Mouse (Mus musculus) MEL (cell line): Measurements from ENCODE around the gene Pglyrp2. TPM values are rescaled to one million over a fixed set of nuclear protein-coding genes. Genes with fewer than 3 reads are reported as not detected.

Experiments used
- DNase-seq: peaks from one replicate; pipeline ENCODE4 v3.0.0; 2011; ENCODE audit warnings: low read depth, low spot score
- H3K27ac ChIP-seq: 2 replicates; pipeline ENCODE4 v1.5.1; 2012; ENCODE audit warnings: low read depth, mild to moderate bottlenecking, control low read depth, low read length, moderate library complexity; ENCODE audit not compliant: control insufficient read depth
- H3K27me3 ChIP-seq, 2 experiments: fragments of 150-350 bp in 1 of 2; sonication (generic) in 1 of 2; 2 replicates each; pipeline ENCODE4 v1.6.1; 2012; ENCODE audit warnings: low read length in 2 of 2, mild to moderate bottlenecking in 2 of 2, improper control_type of control experiment in 1 of 2, moderate library complexity in 1 of 2; ENCODE audit not compliant: insufficient read depth in 2 of 2, control insufficient read depth in 1 of 2
- H3K36me3 ChIP-seq, 2 experiments: 2 replicates each; pipeline ENCODE4 v1.6.1; 2012 to 2014; ENCODE audit warnings: low read length in 2 of 2, improper control_type of control experiment in 1 of 2, inconsistent platforms in 1 of 2, mild to moderate bottlenecking in 1 of 2; ENCODE audit not compliant: insufficient read depth in 2 of 2, control insufficient read depth in 1 of 2
- H3K4me1 ChIP-seq, 2 experiments: fragments of 150-350 bp in 1 of 2; sonication (generic) in 1 of 2; 2 replicates each; pipeline ENCODE4 v1.6.1; 2012; ENCODE audit warnings: low read length in 2 of 2, improper control_type of control experiment in 1 of 2, mild to moderate bottlenecking in 1 of 2; ENCODE audit not compliant: insufficient read depth in 2 of 2, control insufficient read depth in 1 of 2
- H3K4me3 ChIP-seq, 2 experiments: fragments of 150-350 bp in 1 of 2; sonication (generic) in 1 of 2; 2 replicates each; pipeline ENCODE4 v1.5.1; 2012; ENCODE audit warnings: low read depth in 2 of 2, low read length in 2 of 2, mild to moderate bottlenecking in 2 of 2, moderate library complexity in 2 of 2, control low read depth in 1 of 2, improper control_type of control experiment in 1 of 2; ENCODE audit not compliant: control insufficient read depth in 1 of 2, insufficient read depth in 1 of 2
- H3K79me2 ChIP-seq: 2 replicates; pipeline ENCODE4 v1.6.1; 2012; ENCODE audit warnings: mild to moderate bottlenecking, low read length, moderate library complexity; ENCODE audit not compliant: control insufficient read depth, poor library complexity, insufficient read depth
- H3K9ac ChIP-seq: 2 replicates; pipeline ENCODE4 v1.6.1; 2012; ENCODE audit warnings: low read depth, mild to moderate bottlenecking, control low read depth, low read length, moderate library complexity; ENCODE audit not compliant: control insufficient read depth, poor library complexity, severe bottlenecking
- H3K9me3 ChIP-seq: fragments of 150-350 bp; sonication (generic); replicated peaks from 2 replicates; pipeline ENCODE4 v1.6.1; 2012; ENCODE audit warnings: mild to moderate bottlenecking, low read length, improper control_type of control experiment, moderate library complexity; ENCODE audit not compliant: insufficient read depth
- CHD2 ChIP-seq: IDR thresholded peaks from 2 replicates; pipeline ENCODE4 v1.6.1; 2011; ENCODE audit warnings: low read length, improper control_type of control experiment
- CTCF ChIP-seq, 3 experiments: IDR thresholded peaks in 2 of 3; conservative IDR thresholded peaks in 1 of 3; 2 replicates each; pipeline ENCODE4 v1.5.1; 2011 to 2012; ENCODE audit warnings: low read length in 3 of 3, low read depth in 2 of 3, mild to moderate bottlenecking in 2 of 3, improper control_type of control experiment in 1 of 3, inconsistent platforms in 1 of 3, mixed read lengths in 1 of 3, moderate library complexity in 1 of 3; ENCODE audit not compliant: control insufficient read depth in 1 of 3, insufficient read depth in 1 of 3, poor library complexity in 1 of 3, severe bottlenecking in 1 of 3
- GATA1 ChIP-seq: IDR thresholded peaks from 2 replicates; pipeline ENCODE4 v1.6.1; 2011; ENCODE audit warnings: low read depth, low read length, improper control_type of control experiment
- HCFC1 ChIP-seq: IDR thresholded peaks from 2 replicates; pipeline ENCODE4 v1.6.1; 2012; ENCODE audit warnings: low read depth, mild to moderate bottlenecking, inconsistent platforms, low read length, improper control_type of control experiment, moderate library complexity
- JUND ChIP-seq: IDR thresholded peaks from 2 replicates; pipeline ENCODE4 v1.6.1; 2011; ENCODE audit warnings: low read depth, mild to moderate bottlenecking, improper control_type of control experiment, low read length
- KAT2A ChIP-seq: conservative IDR thresholded peaks from 2 replicates; pipeline ENCODE4 v1.6.1; 2012; ENCODE audit warnings: low read depth, low read length, improper control_type of control experiment, inconsistent platforms
- MAFK ChIP-seq: IDR thresholded peaks from 2 replicates; pipeline ENCODE4 v1.6.1; 2011; ENCODE audit warnings: low read depth, mild to moderate bottlenecking, low read length, improper control_type of control experiment, borderline replicate concordance
- MAZ ChIP-seq: IDR thresholded peaks from 2 replicates; pipeline ENCODE4 v1.6.1; 2012; ENCODE audit warnings: low read depth, mild to moderate bottlenecking, inconsistent platforms, low read length, improper control_type of control experiment
- MEF2A ChIP-seq: IDR thresholded peaks from 2 replicates; pipeline ENCODE4 v1.6.1; 2014; ENCODE audit warnings: low read depth, mild to moderate bottlenecking, inconsistent platforms, low read length, improper control_type of control experiment; ENCODE audit not compliant: poor library complexity, insufficient replicate concordance, severe bottlenecking; ENCODE audit errors: extremely low read depth
- MXI1 ChIP-seq: IDR thresholded peaks from 2 replicates; pipeline ENCODE4 v1.6.1; 2011; ENCODE audit warnings: mild to moderate bottlenecking, low read depth, low read length, improper control_type of control experiment
- NELFE ChIP-seq: IDR thresholded peaks from 2 replicates; pipeline ENCODE4 v1.6.1; 2011; ENCODE audit warnings: low read depth, low read length, improper control_type of control experiment
- POLR2A ChIP-seq, 2 experiments: IDR thresholded peaks; 2 replicates each; pipeline ENCODE4 v1.6.1; 2011 to 2012; ENCODE audit warnings: low read length in 2 of 2, mild to moderate bottlenecking in 2 of 2, control low read depth in 1 of 2, improper control_type of control experiment in 1 of 2, low read depth in 1 of 2, moderate library complexity in 1 of 2; ENCODE audit not compliant: control insufficient read depth in 1 of 2, insufficient read depth in 1 of 2, poor library complexity in 1 of 2
- POLR2AphosphoS2 ChIP-seq: IDR thresholded peaks from 2 replicates; pipeline ENCODE4 v1.6.1; 2011; ENCODE audit warnings: low read length, improper control_type of control experiment
- POLR2AphosphoS5 ChIP-seq: IDR thresholded peaks from 2 replicates; pipeline ENCODE4 v1.6.1; 2012; ENCODE audit warnings: low read depth, borderline replicate concordance, mild to moderate bottlenecking, inconsistent platforms, low read length, moderate library complexity, mixed read lengths
- RAD21 ChIP-seq: IDR thresholded peaks from 2 replicates; pipeline ENCODE4 v1.6.1; 2011; ENCODE audit warnings: mild to moderate bottlenecking, low read depth, low read length, improper control_type of control experiment
- SIN3A ChIP-seq: IDR thresholded peaks from 2 replicates; pipeline ENCODE4 v1.6.1; 2012; ENCODE audit warnings: low read length, improper control_type of control experiment, inconsistent platforms
- SMC3 ChIP-seq: IDR thresholded peaks from 2 replicates; pipeline ENCODE4 v1.6.1; 2011; ENCODE audit warnings: low read depth, low read length, improper control_type of control experiment
- TAL1 ChIP-seq: IDR thresholded peaks from 2 replicates; pipeline ENCODE4 v1.6.1; 2012; ENCODE audit warnings: mild to moderate bottlenecking, inconsistent platforms, low read length, moderate library complexity, mixed read lengths
- USF1 ChIP-seq: IDR thresholded peaks from 2 replicates; pipeline ENCODE4 v1.6.1; 2014; ENCODE audit warnings: low read depth, mild to moderate bottlenecking, inconsistent platforms, low read length, improper control_type of control experiment, moderate library complexity
- USF2 ChIP-seq, 2 experiments: IDR thresholded peaks; 2 replicates each; pipeline ENCODE4 v1.6.1; 2011 to 2012; ENCODE audit warnings: improper control_type of control experiment in 2 of 2, low read length in 2 of 2, borderline replicate concordance in 1 of 2, inconsistent platforms in 1 of 2, low read depth in 1 of 2, mild to moderate bottlenecking in 1 of 2; ENCODE audit not compliant: insufficient read depth in 1 of 2
- ZC3H11A ChIP-seq: IDR thresholded peaks from 2 replicates; pipeline ENCODE4 v1.6.1; 2012; ENCODE audit warnings: low read depth, mild to moderate bottlenecking, inconsistent platforms, low read length, improper control_type of control experiment
- ZKSCAN1 ChIP-seq: IDR thresholded peaks from 2 replicates; pipeline ENCODE4 v1.6.1; 2012; ENCODE audit warnings: low read depth, mild to moderate bottlenecking, inconsistent platforms, low read length, improper control_type of control experiment, moderate library complexity
- ZNF384 ChIP-seq: IDR thresholded peaks from 2 replicates; pipeline ENCODE4 v1.6.1; 2012; ENCODE audit warnings: low read depth, mild to moderate bottlenecking, inconsistent platforms, low read length, improper control_type of control experiment
- polyA plus RNA-seq, 2 experiments: library from polyadenylated mRNA; stranded (reverse) in 1 of 2; unstranded in 1 of 2; fragments of >175 nt in 1 of 2; fragments of >200 nt in 1 of 2; gene quantifications; 2 replicates each; pipeline versions ENCODE4 v1.2.1 to v1.2.4; 2012; ENCODE audit warnings: low replicate concordance in 2 of 2, low read depth in 1 of 2; ENCODE audit not compliant: insufficient read length in 2 of 2, insufficient read depth in 1 of 2, missing spikeins in 1 of 2
- total RNA-seq: library from RNA; depleted of rRNA; stranded (reverse); fragments of 300-350 nt; gene quantifications from 2 replicates; pipeline ENCODE4 v1.2.3, GENCODE M21; 2012

Pglyrp2 gene
- total and polyA plus RNA-seq, 3 experiments = 1.8 to 3.5 TPM; not detected in 1

GRCm38 (mm10) chr17:32396266-32396665, 27.7 kb downstream of the Pglyrp2 start:
- TF ChIP-seq ZNF384 (no peak), RAD21 (no peak), JUND (no peak), TAL1 (no peak), HCFC1 (no peak), POLR2A (IDR thresholded peaks at IDR 0.05; ENCODE audit: control insufficient read depth in 1 of 2, insufficient read depth in 1 of 2, low read depth in 1 of 2, low read length in 2 of 2, poor library complexity in 1 of 2) (no peak)
- Histone ChIP-seq H3K36me3 (no peaks in the 10 kb centered on the region), H3K9ac (no peak overlapping the region), H3K4me3 (no peak overlapping the region), H3K9me3 (no peaks in the 10 kb centered on the region), H3K4me1 (no peaks in the 10 kb centered on the region), H3K27ac (no peak overlapping the region), H3K79me2 (no peaks in the 10 kb centered on the region), H3K27me3 (no peaks in the 10 kb centered on the region)
- no peak for DNase-seq

- H3K36me3 ChIP-seq = no peaks in the 10 kb centered on the region
- no peak for DNase-seq
- no peak overlapping the region for H3K4me3 ChIP-seq
- H3K9ac ChIP-seq = no peak overlapping the region
- TF ChIP-seq CTCF (IDR thresholded peaks at IDR 0.05 in 2 of 3, conservative IDR thresholded peaks at IDR 0.05 in 1 of 3; ENCODE audit: control insufficient read depth in 1 of 3, insufficient read depth in 1 of 3, low read depth in 2 of 3, low read length in 3 of 3, poor library complexity in 1 of 3, severe bottlenecking in 1 of 3) (no peak), USF2 (IDR thresholded peaks at IDR 0.05; ENCODE audit: borderline replicate concordance in 1 of 2, insufficient read depth in 1 of 2, low read depth in 1 of 2, low read length in 2 of 2) (no peak), CHD2 (no peak), POLR2A (IDR thresholded peaks at IDR 0.05; ENCODE audit: control insufficient read depth in 1 of 2, insufficient read depth in 1 of 2, low read depth in 1 of 2, low read length in 2 of 2, poor library complexity in 1 of 2) (no peak), SMC3 (no peak), ZKSCAN1 (no peak), KAT2A (no peak), ZC3H11A (no peak), GATA1 (no peak), POLR2AphosphoS2 (no peak), USF1 (no peak), POLR2AphosphoS5 (no peak), JUND (no peak), MAZ (no peak), NELFE (no peak), MXI1 (no peak), MEF2A (no peak), MAFK (no peak), SIN3A (no peak)
- H3K79me2 ChIP-seq = no peaks in the 10 kb centered on the region; the same call in 1 of the 2 replicates
- H3K27me3 ChIP-seq = no peaks in the 10 kb centered on the region
- peaks cover 0 to 4% of the 10 kb centered on the region in 2 experiments; a peak in 1 of 4 replicates for H3K4me1 ChIP-seq
- H3K27ac ChIP-seq = no peak overlapping the region
- no peaks in the 10 kb centered on the region for H3K9me3 ChIP-seq
Observed at GRCm38 (mm10) chr17:32393944-32394343, 30.0 kb downstream of the Pglyrp2 start.
